Mouse (Mus musculus) cerebellum, adult 8-10 months (tissue): ENCODE measurements at regions not wholly inside any gene's neighbourhood (a gene's known extent, or its start where the extent isn't known, plus 50 kb on each side); places are given as distances from the start of the nearest gene placed in this dataset.
"Not testable (repeated sequence)": the region's sequence is repeated elsewhere in the genome, so short reads cannot be mapped to it uniquely, and the experiment has no call there.

Source experiments
- DNase-seq: peaks from one replicate; pipeline ENCODE4 v3.0.0; 2022

GRCm38 (mm10) chr12:40898414-40899027 lies 125.4 kb upstream of the Immp2l start:
- DNase-seq = peak; percentile 26

- no peak for DNase-seq
These were observed 118.1 kb upstream of the Immp2l start for GRCm38 (mm10) chr12:40905650-40906338.

- no peak for DNase-seq
These were observed 117.1 kb upstream of the Immp2l start for GRCm38 (mm10) chr12:40906807-40907206.

GRCm38 (mm10) chr12:40908809-40909795 lies 114.8 kb upstream of the Immp2l start:
- DNase-seq = no peak

GRCm38 (mm10) chr12:40917486-40917885 lies 106.4 kb upstream of the Immp2l start:
- no peak for DNase-seq

- DNase-seq = no peak
These were observed 101.9 kb upstream of the Immp2l start for GRCm38 (mm10) chr12:40921988-40922387.

- no peak for DNase-seq
These were observed 97.2 kb upstream of the Immp2l start for GRCm38 (mm10) chr12:40926681-40927080.

GRCm38 (mm10) chr12:40929409-40929808 lies 94.5 kb upstream of the Immp2l start:
- DNase-seq = not testable (repeated sequence)

GRCm38 (mm10) chr12:40935098-40935759 lies 88.7 kb upstream of the Immp2l start:
- no peak for DNase-seq

- no peak for DNase-seq
These were observed 86.9 kb upstream of the Immp2l start for GRCm38 (mm10) chr12:40937037-40937436.

GRCm38 (mm10) chr12:40946888-40947287 lies 77.0 kb upstream of the Immp2l start:
- DNase-seq = no peak

GRCm38 (mm10) chr12:40949580-40949979 lies 74.3 kb upstream of the Immp2l start:
- no peak for DNase-seq

GRCm38 (mm10) chr12:40958536-40958935 lies 65.4 kb upstream of the Immp2l start:
- DNase-seq = no peak

- DNase-seq = no peak
These were observed 58.9 kb upstream of the Immp2l start for GRCm38 (mm10) chr12:40964996-40965395.

GRCm38 (mm10) chr12:40966308-40966707 lies 57.6 kb upstream of the Immp2l start:
- DNase-seq = no peak

- not testable (repeated sequence) for DNase-seq
These were observed 57.2 kb upstream of the Immp2l start for GRCm38 (mm10) chr12:40966723-40967122.

GRCm38 (mm10) chr12:40972844-40973243 lies 51.0 kb upstream of the Immp2l start:
- DNase-seq = peak; percentile 76
